Mouse (Mus musculus): Measurements from ENCODE around the gene Map2k6.

DNA sequence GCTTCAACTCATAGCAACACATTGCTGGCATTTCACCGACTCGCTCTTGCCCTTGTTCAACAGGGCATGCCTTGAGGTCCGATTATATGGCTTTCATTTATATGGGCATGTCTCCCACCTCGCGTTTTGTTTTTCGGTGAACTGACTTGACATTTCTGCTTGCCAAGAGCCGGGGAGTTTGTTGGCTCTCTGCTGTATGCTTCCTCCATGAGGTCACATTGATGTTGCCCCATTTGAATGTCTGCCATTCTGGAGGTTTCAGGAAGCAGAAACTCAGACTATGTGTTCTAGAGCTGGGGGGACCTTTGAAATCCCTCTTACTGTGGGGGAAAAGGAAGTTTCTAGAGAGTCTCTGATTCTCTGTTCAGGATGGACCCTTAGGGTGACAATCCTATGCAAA lies 21.5 kb downstream of the Map2k6 start:
- TF ChIP-seq GATA1 (IDR thresholded peaks at IDR 0.05; ENCODE audit: borderline replicate concordance, low read length): no peak
- TF ChIP-seq FLI1 (IDR thresholded peaks at IDR 0.05; ENCODE audit: low read length): no peak

Data from megakaryocyte, embryonic 14.5 days (primary cell).